Mouse (Mus musculus): Measurements from ENCODE around the gene Kctd21. TPM values are rescaled to one million over a fixed set of nuclear protein-coding genes. Genes with fewer than 3 reads are reported as not detected.
A peak's percentile ranks its signal among the peaks of the same experiment; 100 is the strongest.

The Kctd21 gene
- total and polyA plus RNA-seq, 3 experiments = 3.6 to 4.1 (median 3.7) TPM

GRCm38 (mm10) chr7:97338593-97338992, 6.5 kb downstream of the Kctd21 start:
- 85% methylated on average over 4 of the region's 4 CpGs for WGBS
- no peaks in the 10 kb centered on the region for H3K79me2 ChIP-seq (replicated peaks; ENCODE audit: control insufficient read depth, insufficient read depth, low read length)

DNA sequence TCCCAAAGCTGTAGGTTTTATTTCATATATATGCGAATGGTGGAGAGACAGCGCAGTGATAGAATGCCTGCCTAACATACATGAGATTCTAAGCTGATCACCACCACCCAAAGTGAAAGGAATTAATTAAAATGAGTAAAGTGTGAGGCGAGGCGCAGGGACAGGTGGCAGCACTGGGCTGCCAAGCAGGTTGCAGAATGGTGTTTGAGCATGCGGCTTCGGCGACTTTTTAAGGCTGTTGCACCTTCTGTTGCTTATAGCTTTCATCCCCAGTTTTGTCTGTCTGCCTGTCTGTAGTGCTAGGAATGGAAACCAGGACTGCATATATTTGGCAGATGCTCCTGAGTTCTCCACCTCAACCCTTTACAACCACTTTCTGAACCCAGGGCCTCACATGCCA, 7.5 kb downstream of the Kctd21 start:
- no peak overlapping the region for H3K9ac ChIP-seq (ENCODE audit: low read depth, low read length)
- no peaks in the 10 kb centered on the region for H3K79me2 ChIP-seq (replicated peaks; ENCODE audit: control insufficient read depth, insufficient read depth, low read length)
- H3K27ac ChIP-seq = no peak overlapping the region
- intact Hi-C loops (cut with DNase I) = no loop called here
- no peak overlapping the region for H3K4me3 ChIP-seq
- no peak for DNase-seq
- no peaks in the 10 kb centered on the region for H3K27me3 ChIP-seq (ENCODE audit: control insufficient read depth, insufficient read depth, low read length)
- H3K36me3 ChIP-seq (ENCODE audit: control insufficient read depth, insufficient read depth, low read length) = no peaks in the 10 kb centered on the region
- no peak for TF ChIP-seq POLR2A (IDR thresholded peaks at IDR 0.05; ENCODE audit: insufficient read depth, low read depth, low read length)
- no peak for TF ChIP-seq CTCF (IDR thresholded peaks at IDR 0.05)
- TF ChIP-seq EP300 (IDR thresholded peaks at IDR 0.05; ENCODE audit: insufficient read depth, low read depth, low read length) = no peak
- H3K4me1 ChIP-seq (ENCODE audit: control insufficient read depth, insufficient read depth, low read length) = peaks cover 9% of the 10 kb centered on the region
- WGBS = 96% methylated on average over 7 of the region's 7 CpGs

More at GRCm38 (mm10) chr7:97338593-97338992, 6.5 kb downstream of the Kctd21 start:
- DNase-seq = no peak
- Histone ChIP-seq H3K4me1 (ENCODE audit: control insufficient read depth, insufficient read depth, low read length) (peaks cover 9% of the 10 kb centered on the region), H3K4me3 (no peak overlapping the region), H3K9ac (ENCODE audit: low read depth, low read length) (no peak overlapping the region), H3K27me3 (ENCODE audit: control insufficient read depth, insufficient read depth, low read length) (no peaks in the 10 kb centered on the region), H3K36me3 (ENCODE audit: control insufficient read depth, insufficient read depth, low read length) (no peaks in the 10 kb centered on the region), H3K27ac (no peak overlapping the region)
- TF ChIP-seq EP300 (IDR thresholded peaks at IDR 0.05; ENCODE audit: insufficient read depth, low read depth, low read length) (no peak), CTCF (IDR thresholded peaks at IDR 0.05) (no peak), POLR2A (IDR thresholded peaks at IDR 0.05; ENCODE audit: insufficient read depth, low read depth, low read length) (no peak)
- intact Hi-C loops (cut with DNase I) = no loop called here

DNA sequence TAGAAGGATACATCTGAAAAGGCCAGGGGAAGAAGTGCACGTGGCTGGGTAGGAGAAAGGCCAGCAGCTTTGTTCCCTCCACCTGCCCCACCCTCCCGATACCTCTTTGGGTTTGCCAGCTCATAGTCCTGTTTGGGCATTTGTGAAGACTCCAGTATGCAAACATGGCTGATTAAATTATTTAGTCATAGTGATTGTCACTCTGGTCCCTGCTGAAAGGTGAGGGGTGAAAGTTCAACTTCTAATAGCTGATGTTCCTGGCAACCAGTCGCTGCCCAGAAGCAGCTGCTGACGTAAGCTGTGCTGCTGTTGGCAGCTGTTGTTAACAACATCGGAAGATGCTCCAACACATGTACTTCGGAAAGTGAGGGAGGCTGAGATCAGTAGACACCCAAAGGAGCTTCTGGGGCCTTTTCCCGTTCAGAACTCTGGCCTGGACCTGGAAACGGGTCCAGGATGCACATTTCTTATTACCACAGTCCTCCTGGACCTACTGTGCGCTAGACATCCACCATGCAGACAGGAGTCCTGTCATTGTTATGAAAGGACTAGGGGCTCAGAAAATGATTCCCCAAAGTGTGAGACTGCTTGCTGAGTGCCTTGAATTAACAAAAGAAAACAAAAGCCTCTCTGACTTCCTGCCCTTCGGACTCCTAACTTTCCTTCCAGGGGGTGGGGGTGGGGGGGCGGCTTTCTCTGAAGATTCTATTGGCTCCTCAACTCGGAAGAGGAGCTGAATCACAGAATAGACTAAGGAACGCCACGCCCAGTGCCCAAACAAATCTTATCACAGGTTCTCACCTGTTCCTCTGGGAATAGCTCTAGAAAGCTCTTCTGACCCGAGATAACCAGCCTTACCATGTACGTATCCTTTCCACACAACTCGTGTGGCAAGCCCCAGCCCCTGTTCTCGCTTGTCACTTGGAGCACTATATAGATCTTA, 9.1 kb downstream of the Kctd21 start:
- intact Hi-C loops (cut with DNase I) = no loop called here
- Histone ChIP-seq H3K27me3 (ENCODE audit: control insufficient read depth, insufficient read depth, low read length) (no peaks in the 10 kb centered on the region), H3K4me3 (no peak overlapping the region), H3K9ac (ENCODE audit: low read depth, low read length) (no peak overlapping the region), H3K4me1 (ENCODE audit: control insufficient read depth, insufficient read depth, low read length) (peaks cover 9% of the 10 kb centered on the region), H3K79me2 (replicated peaks; ENCODE audit: control insufficient read depth, insufficient read depth, low read length) (no peaks in the 10 kb centered on the region), H3K27ac (peak overlapping the region; percentile 57), H3K36me3 (ENCODE audit: control insufficient read depth, insufficient read depth, low read length) (no peaks in the 10 kb centered on the region)
- TF ChIP-seq POLR2A (IDR thresholded peaks at IDR 0.05; ENCODE audit: insufficient read depth, low read depth, low read length) (no peak), CTCF (IDR thresholded peaks at IDR 0.05) (no peak)
- 36% methylated on average over 18 of the region's 18 CpGs for WGBS
- DNase-seq = no peak

GRCm38 (mm10) chr7:97342961-97343360, 10.8 kb downstream of the Kctd21 start:
- H3K4me3 ChIP-seq = no peak overlapping the region
- no peaks in the 10 kb centered on the region for H3K79me2 ChIP-seq (replicated peaks; ENCODE audit: control insufficient read depth, insufficient read depth, low read length)
- TF ChIP-seq POLR2A (IDR thresholded peaks at IDR 0.05; ENCODE audit: insufficient read depth, low read depth, low read length) (no peak), CTCF (IDR thresholded peaks at IDR 0.05) (no peak), EP300 (IDR thresholded peaks at IDR 0.05; ENCODE audit: insufficient read depth, low read depth, low read length) (no peak)
- H3K36me3 ChIP-seq (ENCODE audit: control insufficient read depth, insufficient read depth, low read length) = no peaks in the 10 kb centered on the region
- WGBS = 39% methylated on average over 2 of the region's 2 CpGs
- H3K4me1 ChIP-seq (ENCODE audit: control insufficient read depth, insufficient read depth, low read length) = peaks cover 9% of the 10 kb centered on the region
- no peak for DNase-seq
- intact Hi-C loops (cut with DNase I) = no loop called here
- no peak overlapping the region for H3K9ac ChIP-seq (ENCODE audit: low read depth, low read length)
- H3K27ac ChIP-seq = 0 out of 2 replicates have a peak overlapping the region, but pooled peaks have one; percentile 6
- no peaks in the 10 kb centered on the region for H3K27me3 ChIP-seq (ENCODE audit: control insufficient read depth, insufficient read depth, low read length)

DNA sequence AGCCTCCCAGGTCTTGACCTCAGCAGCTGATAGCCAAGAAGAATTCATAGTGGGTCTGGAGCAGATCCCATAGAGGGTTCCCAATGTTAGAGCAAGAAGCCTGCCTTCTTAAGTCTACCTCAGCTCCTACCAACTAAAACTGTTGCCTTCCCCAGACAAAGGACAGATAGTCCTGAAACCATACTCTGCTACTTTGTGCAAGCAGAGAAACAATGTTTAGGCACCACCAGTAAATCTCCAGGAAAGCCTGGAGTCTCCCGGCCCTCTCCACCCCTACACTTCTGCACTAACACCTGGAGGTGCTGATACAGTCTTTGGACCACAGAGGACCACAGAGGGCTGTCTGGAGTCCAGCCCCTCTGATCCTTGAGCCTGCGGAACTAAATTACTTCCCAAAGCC, 12.5 kb downstream of the Kctd21 start:
- intact Hi-C loops (cut with DNase I) = no loop called here
- WGBS = 79% methylated on average over 2 of the region's 2 CpGs
- H3K36me3 ChIP-seq (ENCODE audit: control insufficient read depth, insufficient read depth, low read length) = no peaks in the 10 kb centered on the region
- H3K79me2 ChIP-seq (replicated peaks; ENCODE audit: control insufficient read depth, insufficient read depth, low read length) = no peaks in the 10 kb centered on the region
- H3K27me3 ChIP-seq (ENCODE audit: control insufficient read depth, insufficient read depth, low read length) = no peaks in the 10 kb centered on the region
- TF ChIP-seq POLR2A (IDR thresholded peaks at IDR 0.05; ENCODE audit: insufficient read depth, low read depth, low read length) = no peak
- TF ChIP-seq CTCF (IDR thresholded peaks at IDR 0.05) = no peak
- no peak for TF ChIP-seq EP300 (IDR thresholded peaks at IDR 0.05; ENCODE audit: insufficient read depth, low read depth, low read length)
- no peak overlapping the region for H3K9ac ChIP-seq (ENCODE audit: low read depth, low read length)
- H3K4me1 ChIP-seq (ENCODE audit: control insufficient read depth, insufficient read depth, low read length) = peaks cover 9% of the 10 kb centered on the region
- H3K27ac ChIP-seq = peak overlapping the region; percentile 31
- no peak overlapping the region for H3K4me3 ChIP-seq
- no peak for DNase-seq

DNA sequence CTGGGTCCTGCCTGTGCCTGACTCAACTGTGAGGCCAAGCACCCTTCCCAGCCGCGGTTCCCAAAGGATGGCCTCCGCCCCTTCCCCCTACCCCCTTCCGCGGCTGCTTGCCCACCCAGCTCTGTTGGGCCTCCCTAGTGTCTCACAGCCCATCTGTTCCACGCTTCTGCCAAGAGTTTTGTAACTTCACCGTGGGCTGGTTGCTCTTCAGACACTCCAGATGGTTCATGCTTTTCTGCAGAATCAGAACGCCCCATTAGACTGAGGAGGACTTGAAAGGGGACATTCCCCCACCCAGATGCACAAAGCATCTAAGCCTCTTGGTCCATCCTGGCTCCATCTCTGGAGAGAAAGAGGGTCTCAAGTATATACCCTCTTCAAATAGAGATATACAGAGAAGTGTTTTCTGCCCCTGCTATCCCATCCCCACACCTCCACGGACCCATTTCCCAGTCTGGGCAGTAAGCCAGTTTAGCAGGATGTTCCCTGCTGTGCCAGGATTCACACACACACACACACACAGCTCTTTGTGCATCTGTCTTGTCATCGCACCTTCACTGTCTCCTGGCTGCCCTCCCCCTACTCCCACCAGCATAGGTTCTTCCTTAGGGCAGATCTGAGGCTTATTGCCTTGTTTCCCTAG, 13.2 kb downstream of the Kctd21 start:
- 57% methylated on average over 10 of the region's 10 CpGs for WGBS

More for the DNA sequence above, 13.2 kb downstream of the Kctd21 start:
- DNase-seq = peak; percentile 70
- H3K27ac ChIP-seq = peak overlapping the region; percentile 31
- intact Hi-C loops (cut with DNase I) = no loop called here
- H3K79me2 ChIP-seq (replicated peaks; ENCODE audit: control insufficient read depth, insufficient read depth, low read length) = no peaks in the 10 kb centered on the region
- H3K4me1 ChIP-seq (ENCODE audit: control insufficient read depth, insufficient read depth, low read length) = peaks cover 9% of the 10 kb centered on the region
- H3K36me3 ChIP-seq (ENCODE audit: control insufficient read depth, insufficient read depth, low read length) = no peaks in the 10 kb centered on the region
- no peaks in the 10 kb centered on the region for H3K27me3 ChIP-seq (ENCODE audit: control insufficient read depth, insufficient read depth, low read length)
- H3K4me3 ChIP-seq = no peak overlapping the region
- no peak overlapping the region for H3K9ac ChIP-seq (ENCODE audit: low read depth, low read length)
- TF ChIP-seq CTCF (IDR thresholded peaks at IDR 0.05) (no peak), EP300 (IDR thresholded peaks at IDR 0.05; ENCODE audit: insufficient read depth, low read depth, low read length) (0 out of 2 replicates have a peak, but pooled peaks have one; percentile 24)
